In genomic region chr4:86019586-86019985, GRCm38 (mm10) we compare ENCODE assay signal across 13 mouse cellular contexts.
DNase-seq lines count a peak whose midpoint lies in the region; ATAC-seq and TF ChIP-seq lines count a peak whose summit lies in the region.
"Had no signal": no experiment of that assay in that cellular context is flagged by ENCODE, and none has a peak within 500 bp of the region (broad histone marks: within the 10 kb centered on the region; RNA-seq: fewer than 3 reads in every experiment).

No protein-coding gene starts in this region.

- peak overlapping the region; percentile 12 for H3ac ChIP-seq in C2C12 (ENCODE audit: control insufficient read depth, insufficient read length, low read depth)

- no peaks in the 10 kb centered on the region for H3K36me3 ChIP-seq in forebrain, embryonic 15.5 days
- H3K36me3 ChIP-seq in forebrain, embryonic 11.5 days (ENCODE audit: control insufficient read depth, insufficient read depth, low read length): no peaks in the 10 kb centered on the region
- no peaks in the 10 kb centered on the region for H3K36me3 ChIP-seq in C2C12 (ENCODE audit: control insufficient read depth, insufficient read depth)
- no peaks in the 10 kb centered on the region for H3K36me3 ChIP-seq in midbrain, embryonic 10.5 days
- no peaks in the 10 kb centered on the region for H3K36me3 ChIP-seq in intestine, embryonic 16.5 days (ENCODE audit: control insufficient read depth, insufficient read depth, low read length)
- H3K36me3 ChIP-seq: limb, embryonic 12.5 days had no signal

- no peak overlapping the region for H3K4me3 ChIP-seq in forebrain, embryonic 15.5 days
- no peak overlapping the region for H3K4me3 ChIP-seq in forebrain, embryonic 11.5 days (ENCODE audit: low read depth, low read length)
- H3K4me3 ChIP-seq in C2C12 (ENCODE audit: insufficient read depth, poor library complexity, severe bottlenecking): no peak overlapping the region
- no peak overlapping the region for H3K4me3 ChIP-seq in midbrain, embryonic 10.5 days
- no peak overlapping the region for H3K4me3 ChIP-seq in intestine, embryonic 16.5 days (ENCODE audit: low read length)
- H3K4me3 ChIP-seq: limb, embryonic 12.5 days had no signal

- ATAC-seq in forebrain, embryonic 15.5 days (replicated peaks): peak; percentile 59
- ATAC-seq in forebrain, embryonic 11.5 days (replicated peaks; ENCODE audit: low FRiP score): no peak
- no peak for ATAC-seq in intestine, embryonic 16.5 days
- no peak for ATAC-seq in megakaryocyte progenitor cell, adult 5-6 weeks (replicated peaks; ENCODE audit: poor library complexity)
- ATAC-seq: activated CD4-positive, CD25-positive, alpha-beta regulatory T cell, adult 4 months had no signal

- no peak overlapping the region for H3K27ac ChIP-seq in forebrain, embryonic 15.5 days (replicated peaks)
- no peak overlapping the region for H3K27ac ChIP-seq in forebrain, embryonic 11.5 days (ENCODE audit: low read depth, low read length)
- peak overlapping the region; percentile 47; the same call in 1 of the 2 replicates for H3K27ac ChIP-seq in midbrain, embryonic 10.5 days (replicated peaks)
- H3K27ac ChIP-seq in intestine, embryonic 16.5 days (ENCODE audit: low read length): no peak overlapping the region
- H3K27ac ChIP-seq: limb, embryonic 12.5 days had no signal

- no peak for TF ChIP-seq CTCF in C2C12 (IDR thresholded peaks at IDR 0.05; ENCODE audit: control insufficient read depth, insufficient read depth, insufficient read length)

- no peaks in the 10 kb centered on the region for H3K79me2 ChIP-seq in C2C12 (ENCODE audit: control insufficient read depth, insufficient read depth)

- H3K27me3 ChIP-seq in forebrain, embryonic 15.5 days: no peaks in the 10 kb centered on the region
- H3K27me3 ChIP-seq in forebrain, embryonic 11.5 days (ENCODE audit: control insufficient read depth, insufficient read depth, low read length): no peaks in the 10 kb centered on the region
- no peaks in the 10 kb centered on the region for H3K27me3 ChIP-seq in C2C12 (ENCODE audit: control insufficient read depth, insufficient read depth, insufficient read length)
- no peaks in the 10 kb centered on the region for H3K27me3 ChIP-seq in midbrain, embryonic 10.5 days (ENCODE audit: low read depth, poor library complexity, severe bottlenecking)
- no peaks in the 10 kb centered on the region for H3K27me3 ChIP-seq in intestine, embryonic 16.5 days (replicated peaks; ENCODE audit: control insufficient read depth, insufficient read depth, low read length)
- H3K27me3 ChIP-seq: limb, embryonic 12.5 days had no signal

- H3K4me2 ChIP-seq in forebrain, embryonic 15.5 days (replicated peaks): no peak overlapping the region
- H3K4me2 ChIP-seq in forebrain, embryonic 11.5 days (ENCODE audit: low read depth, low read length, severe bottlenecking): no peak overlapping the region
- no peak overlapping the region for H3K4me2 ChIP-seq in intestine, embryonic 16.5 days (ENCODE audit: low read depth, low read length)
- H3K4me2 ChIP-seq: limb, embryonic 12.5 days had no signal

- DNase-seq in forebrain, embryonic 11.5 days (ENCODE audit: low spot score): no peak
- DNase-seq in cerebellum, postnatal 36 days: peak; percentile 7 to 20
- DNase-seq in midbrain, embryonic 10.5 days (ENCODE audit: low spot score): peak; percentile 20
- no peak for DNase-seq in urinary bladder, postnatal 4 days (ENCODE audit: low spot score in 2 of 2)
- DNase-seq: kidney, postnatal 10 days; lung, postnatal 4 days; thymus, postnatal 4 days had no signal

- no peaks in the 10 kb centered on the region for H3K79me3 ChIP-seq in C2C12 (ENCODE audit: low read depth)

- peaks cover 19% of the 10 kb centered on the region for H3K4me1 ChIP-seq in forebrain, embryonic 15.5 days
- no peaks in the 10 kb centered on the region for H3K4me1 ChIP-seq in forebrain, embryonic 11.5 days (replicated peaks; ENCODE audit: control insufficient read depth, insufficient read depth, low read length)
- H3K4me1 ChIP-seq in midbrain, embryonic 10.5 days: peaks cover 20% of the 10 kb centered on the region
- no peaks in the 10 kb centered on the region for H3K4me1 ChIP-seq in intestine, embryonic 16.5 days (ENCODE audit: control insufficient read depth, insufficient read depth, low read length)

- no peaks in the 10 kb centered on the region for H3K9me3 ChIP-seq in forebrain, embryonic 15.5 days
- no peaks in the 10 kb centered on the region for H3K9me3 ChIP-seq in forebrain, embryonic 11.5 days (ENCODE audit: control insufficient read depth, low read length)
- no peaks in the 10 kb centered on the region for H3K9me3 ChIP-seq in midbrain, embryonic 10.5 days (replicated peaks)
- H3K9me3 ChIP-seq in intestine, embryonic 16.5 days (ENCODE audit: control insufficient read depth, low read length): no peaks in the 10 kb centered on the region
- H3K9me3 ChIP-seq: limb, embryonic 12.5 days had no signal

- no peak overlapping the region for H3K9ac ChIP-seq in forebrain, embryonic 15.5 days (replicated peaks)
- H3K9ac ChIP-seq in forebrain, embryonic 11.5 days (ENCODE audit: low read length): no peak overlapping the region
- H3K9ac ChIP-seq in intestine, embryonic 16.5 days (ENCODE audit: low read depth, low read length): no peak overlapping the region
- H3K9ac ChIP-seq: limb, embryonic 12.5 days had no signal

- WGBS in forebrain, embryonic 15.5 days: 25% methylated on average over 4 of the region's 4 CpGs
- whole genome bisulfite sequencing in forebrain, embryonic 11.5 days: 30% methylated on average over 4 of the region's 4 CpGs
- WGBS in midbrain, embryonic 10.5 days: 31% methylated on average over 4 of the region's 4 CpGs
- 41% methylated on average over 4 of the region's 4 CpGs for WGBS in intestine, embryonic 16.5 days

TF ChIP-seq in C2C12, 6 proteins besides CTCF, POLR2A, EP300 and RAD21:
- no peak for TF ChIP-seq MYOG (IDR thresholded peaks at IDR 0.05; ENCODE audit: control insufficient read depth, extremely low read depth, insufficient read length)
- TF ChIP-seq MYOD1 (IDR thresholded peaks at IDR 0.05; ENCODE audit: control insufficient read depth, insufficient read length, low read depth): peak; percentile 67

Comparison
In these comparisons a context has a peak if more than half of its experiments do, and no peak if none do; other contexts are left out.
1. DNase-seq: peak in cerebellum, postnatal 36 days (2 of 2) and midbrain, embryonic 10.5 days (single experiment); none in forebrain, embryonic 11.5 days (single experiment) and urinary bladder, postnatal 4 days (0 of 2).